10 mouse cellular contexts compared by ENCODE assay signal in genomic region chr4:45941628-45942044, GRCm38 (mm10). TPM values are rescaled to one million over a fixed set of nuclear protein-coding genes. Genes with fewer than 3 reads are reported as not detected.
DNase-seq lines count a peak whose midpoint lies in the region; ATAC-seq and TF ChIP-seq lines count a peak whose summit lies in the region.
"Had no signal": no experiment of that assay in that cellular context is flagged by ENCODE, and none has a peak within 500 bp of the region (broad histone marks: within the 10 kb centered on the region; RNA-seq: fewer than 3 reads in every experiment).

No protein-coding gene starts in this region.

- peaks cover 6% of the 10 kb centered on the region for H3K4me1 ChIP-seq in bone marrow macrophage, adult 2 months (ENCODE audit: control insufficient read depth, insufficient read depth, low read length)
- H3K4me1 ChIP-seq: limb, embryonic 12.5 days had no signal

- no peak overlapping the region for H3K4me3 ChIP-seq in bone marrow macrophage, adult 2 months (ENCODE audit: insufficient read depth, low read length)
- H3K4me3 ChIP-seq: limb, embryonic 12.5 days had no signal

- peak; percentile 90 for TF ChIP-seq CTCF in bone marrow macrophage, adult 2 months (IDR thresholded peaks at IDR 0.05; ENCODE audit: low read depth, low read length)

- no peak for TF ChIP-seq POLR2A in bone marrow macrophage, adult 2 months (IDR thresholded peaks at IDR 0.05; ENCODE audit: borderline replicate concordance, low read depth, low read length)

- intact Hi-C loops in heart, postnatal 36 days (cut with DNase I): loop anchor here (1.0 to 5.0 kb wide), 4 partner anchors 33 to 185 kb away; no protein-coding TSS in a partner anchor

- ATAC-seq in erythroblast, adult 5-6 weeks (replicated peaks; ENCODE audit: low FRiP score, poor library complexity, severe bottlenecking): peak; percentile 74
- ATAC-seq: Patski had no signal

- peak; percentile 40 for DNase-seq in gastrocnemius, adult 18-20 months (ENCODE audit: low spot score)
- no peak for DNase-seq in gastrocnemius, postnatal 25 days
- peak; percentile 61 to 73 for DNase-seq in heart, postnatal 36 days
- peak; percentile 15 for DNase-seq in layer of hippocampus, adult 9-10 months (ENCODE audit: low spot score)
- DNase-seq in lung, postnatal 14 days: peak; percentile 70
- peak; percentile 50 for DNase-seq in right cerebral cortex, postnatal 14 days

- no peak overlapping the region for H3K27ac ChIP-seq in bone marrow macrophage, adult 2 months (ENCODE audit: insufficient read depth, low read depth, low read length)
- H3K27ac ChIP-seq: limb, embryonic 12.5 days had no signal

RNA-seq across cellular contexts. Expression of gene Tdrd7, which starts 23.5 kb away (rescaled TPM):
- total RNA-seq in gastrocnemius, adult 18-20 months (2021): 1 to 10 TPM; 7.3 to 9.7 TPM
- 1 to 10 TPM; 9.1 to 9.4 TPM for total RNA-seq in gastrocnemius, postnatal 25 days (2021)
- 44.1 and 52.8 TPM in 2 replicates for polyA plus RNA-seq in bone marrow macrophage, adult 2 months (2012; ENCODE audit: insufficient read depth, insufficient read length, missing spikeins)
- 14.2 and 25.1 TPM in 2 replicates for total RNA-seq in erythroblast, adult 5-6 weeks (2015; ENCODE audit: low replicate concordance)
- total RNA-seq in erythroblast, adult 5-6 weeks (2017; ENCODE audit: low replicate concordance): 11.4 and 14.9 TPM in 2 replicates
- 10 to 100 TPM; 11.4 to 12.7 TPM for total RNA-seq in heart, postnatal 36 days (2021)

RNA-seq across cellular contexts. Expression of gene Ccdc180, which starts 51.5 kb away (rescaled TPM):
- total RNA-seq in gastrocnemius, adult 18-20 months (2021): not detected
- not detected for total RNA-seq in gastrocnemius, postnatal 25 days (2021)
- polyA plus RNA-seq in bone marrow macrophage, adult 2 months (2012; ENCODE audit: insufficient read depth, insufficient read length, missing spikeins): 0.32 and 1.2 TPM in 2 replicates
- total RNA-seq in erythroblast, adult 5-6 weeks (2015; ENCODE audit: low replicate concordance): 0.38 and 0.63 TPM in 2 replicates
- not detected in 2 replicates for total RNA-seq in erythroblast, adult 5-6 weeks (2017; ENCODE audit: low replicate concordance)
- not detected for total RNA-seq in heart, postnatal 36 days (2021)
- polyA plus RNA-seq: limb, embryonic 12.5 days; Patski had no signal
